Mouse (Mus musculus) heart, embryonic 16.5 days (tissue): ENCODE results near the gene Parp4. TPM values are rescaled to one million over a fixed set of nuclear protein-coding genes. Genes with fewer than 3 reads are reported as not detected.
A peak's percentile ranks its signal among the peaks of the same experiment; 100 is the strongest.

ENCODE experiments used
- ATAC-seq: fragments of 200-750 bp; cut with Nextera tagmentation; replicated peaks from 2 replicates; pipeline ENCODE4 v1.8.0; 2017; ENCODE audit warnings: moderate number of reproducible peaks; ENCODE audit not compliant: insufficient read depth, low FRiP score; ENCODE audit errors: extremely low read depth
- H3K27ac ChIP-seq: fragments of 300-500 bp; sonication (generic); 2 replicates; pipeline ENCODE4 v1.5.1; 2014; ENCODE audit warnings: mild to moderate bottlenecking, low read length, control low read depth, moderate library complexity
- H3K27me3 ChIP-seq: fragments of 300-500 bp; sonication (generic); 2 replicates; pipeline ENCODE4 v1.6.1; 2014; ENCODE audit warnings: low read length, mixed read lengths; ENCODE audit not compliant: control insufficient read depth, insufficient read depth
- H3K36me3 ChIP-seq: fragments of 300-500 bp; sonication (generic); 2 replicates; pipeline ENCODE4 v1.6.1; 2014; ENCODE audit not compliant: control insufficient read depth, insufficient read depth
- H3K4me1 ChIP-seq: fragments of 300-500 bp; sonication (generic); 2 replicates; pipeline ENCODE4 v1.6.1; 2014; ENCODE audit warnings: low read length, mixed read lengths; ENCODE audit not compliant: control insufficient read depth, insufficient read depth
- H3K4me2 ChIP-seq: fragments of 300-500 bp; sonication (generic); 2 replicates; pipeline ENCODE4 v1.6.1; 2014; ENCODE audit warnings: low read depth, mild to moderate bottlenecking, control low read depth, low read length
- H3K4me3 ChIP-seq: fragments of 300-500 bp; sonication (generic); 2 replicates; pipeline ENCODE4 v1.5.1; 2014; ENCODE audit warnings: mild to moderate bottlenecking, control low read depth, low read length
- H3K9ac ChIP-seq: fragments of 300-500 bp; sonication (generic); 2 replicates; pipeline ENCODE4 v1.6.1; 2014; ENCODE audit warnings: low read length, control low read depth
- H3K9me3 ChIP-seq: fragments of 300-500 bp; sonication (generic); replicated peaks from 2 replicates; pipeline ENCODE4 v1.6.1; 2016; ENCODE audit warnings: low read length; ENCODE audit not compliant: control insufficient read depth
- WGBS: fragments of 180-500 bp; shearing (Covaris S2); extraction: QIAGEN DNeasy Blood & Tissue Kit; methylation state at CpG from one replicate; pipeline ENCODE4 v1.1.7; 2014; 5-methylcytosine and 5-hydroxymethylcytosine counted together
- polyA plus RNA-seq: library from polyadenylated mRNA; unstranded; fragments of >200 nt; fragmentation: Nextera tagmentation; extraction: Ambion mirVana; gene quantifications from 2 replicates; pipeline ENCODE4 v1.2.1, GENCODE M21; 2015

The Parp4 gene
- polyA plus RNA-seq, 1 experiment from 2014 or later, result 8.4 TPM

GRCm38 (mm10) chr14:56567476-56567875 lies 7.9 kb upstream of the Parp4 start:
- 0 out of 2 replicates have a peak overlapping the region, but pooled peaks have one; percentile 20 for H3K9ac ChIP-seq
- ATAC-seq, result no peak
- peaks cover 7% of the 10 kb centered on the region for H3K4me1 ChIP-seq
- no peaks in the 10 kb centered on the region for H3K27me3 ChIP-seq
- no peak overlapping the region for H3K4me2 ChIP-seq
- no peak overlapping the region for H3K27ac ChIP-seq
- H3K36me3 ChIP-seq, result peaks cover 14% of the 10 kb centered on the region; the same call in 1 of the 2 replicates
- WGBS, result 63% methylated on average over 7 of the region's 7 CpGs
- no peaks in the 10 kb centered on the region for H3K9me3 ChIP-seq
- H3K4me3 ChIP-seq, result no peak overlapping the region

GRCm38 (mm10) chr14:56569041-56569440 lies 6.4 kb upstream of the Parp4 start:
- Histone ChIP-seq H3K4me1 (peaks cover 7% of the 10 kb centered on the region), H3K27me3 (no peaks in the 10 kb centered on the region), H3K4me2 (no peak overlapping the region), H3K36me3 (peaks cover 3% of the 10 kb centered on the region; the same call in 1 of the 2 replicates), H3K9me3 (no peaks in the 10 kb centered on the region), H3K4me3 (no peak overlapping the region), H3K9ac (no peak overlapping the region), H3K27ac (no peak overlapping the region)
- ATAC-seq, result no peak
- WGBS, result 81% methylated on average over 4 of the region's 4 CpGs

GRCm38 (mm10) chr14:56571310-56572093 lies 3.9 kb upstream of the Parp4 start:
- under 1% methylated on average over 59 of the region's 59 CpGs for WGBS
- no peaks in the 10 kb centered on the region for H3K36me3 ChIP-seq
- H3K4me3 ChIP-seq, result peak overlapping the region; percentile 71
- H3K9ac ChIP-seq, result peak overlapping the region; percentile 79
- peak overlapping the region; percentile 88 for H3K4me2 ChIP-seq
- no peaks in the 10 kb centered on the region for H3K27me3 ChIP-seq
- ATAC-seq, result peak; percentile 95
- H3K9me3 ChIP-seq, result no peaks in the 10 kb centered on the region
- H3K4me1 ChIP-seq, result peaks cover 13% of the 10 kb centered on the region
- H3K27ac ChIP-seq, result peak overlapping the region; percentile 49

- peak overlapping the region; percentile 88; the same call in 1 of the 2 replicates for H3K4me2 ChIP-seq
- H3K36me3 ChIP-seq, result no peaks in the 10 kb centered on the region
- 69% methylated on average over 2 of the region's 2 CpGs for WGBS
- no peak overlapping the region for H3K27ac ChIP-seq
- no peaks in the 10 kb centered on the region for H3K9me3 ChIP-seq
- ATAC-seq, result no peak
- H3K27me3 ChIP-seq, result no peaks in the 10 kb centered on the region
- H3K4me1 ChIP-seq, result peaks cover 14% of the 10 kb centered on the region
- H3K4me3 ChIP-seq, result no peak overlapping the region
- H3K9ac ChIP-seq, result peak overlapping the region; percentile 71; the same call in 1 of the 2 replicates
Measured at GRCm38 (mm10) chr14:56572546-56572945, 2.9 kb upstream of the Parp4 start.

- ATAC-seq, result no peak
- H3K27ac ChIP-seq, result peak overlapping the region; percentile 82
Measured at GRCm38 (mm10) chr14:56575969-56576901, 816 bp downstream of the Parp4 start.

GRCm38 (mm10) chr14:56579011-56579410 lies 3.6 kb downstream of the Parp4 start:
- H3K27ac ChIP-seq, result no peak overlapping the region
- 0 out of 2 replicates have a peak, but pooled peaks cover 4% of the 10 kb centered on the region for H3K36me3 ChIP-seq
- no peaks in the 10 kb centered on the region for H3K27me3 ChIP-seq
- no peak for ATAC-seq
- H3K9me3 ChIP-seq, result no peaks in the 10 kb centered on the region
- no peak overlapping the region for H3K4me3 ChIP-seq
- no peak overlapping the region for H3K4me2 ChIP-seq
- no peak overlapping the region for H3K9ac ChIP-seq
- H3K4me1 ChIP-seq, result peaks cover 18% of the 10 kb centered on the region
- 38% methylated on average over 8 of the region's 8 CpGs for WGBS

More at GRCm38 (mm10) chr14:56575969-56576901, 816 bp downstream of the Parp4 start:
- no peaks in the 10 kb centered on the region for H3K27me3 ChIP-seq
- H3K4me1 ChIP-seq, result peaks cover 14% of the 10 kb centered on the region
- 64% methylated on average over 18 of the region's 18 CpGs for WGBS
- 0 out of 2 replicates have a peak, but pooled peaks cover 4% of the 10 kb centered on the region for H3K36me3 ChIP-seq
- peak overlapping the region; percentile 88 for H3K9ac ChIP-seq
- H3K4me2 ChIP-seq, result peak overlapping the region; percentile 58
- H3K4me3 ChIP-seq, result peak overlapping the region; percentile 80
- no peaks in the 10 kb centered on the region for H3K9me3 ChIP-seq

- peak overlapping the region; percentile 72 for H3K27ac ChIP-seq
- H3K27me3 ChIP-seq, result no peaks in the 10 kb centered on the region
- 28% methylated on average over 5 of the region's 5 CpGs for WGBS
- H3K9ac ChIP-seq, result no peak overlapping the region; the same call in 1 of the 2 replicates
- no peak; the same call in 1 of the 2 replicates for ATAC-seq
- H3K4me2 ChIP-seq, result no peak overlapping the region
- no peak overlapping the region for H3K4me3 ChIP-seq
- peaks cover 22% of the 10 kb centered on the region for H3K36me3 ChIP-seq
- no peaks in the 10 kb centered on the region for H3K9me3 ChIP-seq
- H3K4me1 ChIP-seq, result peaks cover 15% of the 10 kb centered on the region
Measured at GRCm38 (mm10) chr14:56581117-56581516, 5.7 kb downstream of the Parp4 start.

GRCm38 (mm10) chr14:56582294-56582693 lies 6.9 kb downstream of the Parp4 start:
- H3K27me3 ChIP-seq, result no peaks in the 10 kb centered on the region
- peaks cover 10% of the 10 kb centered on the region for H3K4me1 ChIP-seq
- no peak overlapping the region for H3K9ac ChIP-seq
- H3K4me2 ChIP-seq, result no peak overlapping the region
- H3K9me3 ChIP-seq, result no peaks in the 10 kb centered on the region
- whole genome bisulfite sequencing, result 79% methylated on average over 6 of the region's 6 CpGs
- H3K27ac ChIP-seq, result no peak overlapping the region
- H3K36me3 ChIP-seq, result peaks cover 22% of the 10 kb centered on the region
- no peak for ATAC-seq
- H3K4me3 ChIP-seq, result no peak overlapping the region
